Mouse (Mus musculus): Measurements from ENCODE around the gene Mtch1.

DNA sequence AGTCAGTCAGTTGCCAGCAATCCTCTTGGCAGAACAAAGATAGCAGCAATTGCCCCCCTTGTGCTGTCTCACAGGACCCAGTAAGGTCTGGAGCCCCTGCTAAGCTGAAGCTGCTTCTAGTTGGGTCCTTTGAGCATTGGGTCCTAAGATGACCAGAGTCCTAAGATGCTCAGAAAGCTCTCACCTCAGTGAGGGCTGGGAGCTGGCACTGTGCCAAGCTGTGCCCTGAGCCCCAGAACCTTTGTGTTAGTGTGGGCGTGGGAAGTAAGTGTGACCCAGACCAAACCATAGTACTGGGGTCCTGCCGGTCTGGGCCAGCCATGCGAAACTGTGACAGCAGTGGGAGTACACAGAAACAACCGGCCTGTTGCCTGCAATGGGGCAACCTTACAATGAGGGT lies 48.5 kb downstream of the Mtch1 start:
- TF ChIP-seq POLR2A (IDR thresholded peaks at IDR 0.05; ENCODE audit: control insufficient read depth in 1 of 2, insufficient read depth in 1 of 2, low read depth in 1 of 2, low read length in 2 of 2, poor library complexity in 1 of 2) = no peak
- TF ChIP-seq MAFK (IDR thresholded peaks at IDR 0.05; ENCODE audit: borderline replicate concordance, low read depth, low read length) = no peak
- no peak for TF ChIP-seq MAX (IDR thresholded peaks at IDR 0.05; ENCODE audit: low read length)
- TF ChIP-seq RAD21 (IDR thresholded peaks at IDR 0.05; ENCODE audit: low read depth, low read length) = no peak
- no peak for TF ChIP-seq TAL1 (IDR thresholded peaks at IDR 0.05; ENCODE audit: low read length)
- TF ChIP-seq ZKSCAN1 (IDR thresholded peaks at IDR 0.05; ENCODE audit: low read depth, low read length) = no peak
- no peak for TF ChIP-seq CTCF (IDR thresholded peaks at IDR 0.05 in 2 of 3, conservative IDR thresholded peaks at IDR 0.05 in 1 of 3; ENCODE audit: control insufficient read depth in 1 of 3, insufficient read depth in 1 of 3, low read depth in 2 of 3, low read length in 3 of 3, poor library complexity in 1 of 3, severe bottlenecking in 1 of 3)
- TF ChIP-seq MYC (IDR thresholded peaks at IDR 0.05; ENCODE audit: low read depth, low read length) = no peak
- no peak for TF ChIP-seq SIN3A (IDR thresholded peaks at IDR 0.05; ENCODE audit: low read length)
- no peak for TF ChIP-seq GATA1 (IDR thresholded peaks at IDR 0.05; ENCODE audit: low read depth, low read length)
- TF ChIP-seq JUND (IDR thresholded peaks at IDR 0.05; ENCODE audit: low read depth, low read length) = no peak
